Mouse (Mus musculus) thymus, postnatal 4 days (tissue): ENCODE measurements around the gene Kng1.
"Not testable (repeated sequence)": the region's sequence is repeated elsewhere in the genome, so short reads cannot be mapped to it uniquely, and the experiment has no call there.

Experiments
- DNase-seq: peaks from one replicate; pipeline ENCODE4 v3.0.0; 2021

Gene Kng1

GRCm38 (mm10) chr16:23095581-23095980 lies 37.9 kb downstream of the Kng1 start:
- not testable (repeated sequence) for DNase-seq

- not testable (repeated sequence) for DNase-seq
Measured at GRCm38 (mm10) chr16:23096886-23097285, 39.2 kb downstream of the Kng1 start.

GRCm38 (mm10) chr16:23097290-23098104 lies 39.8 kb downstream of the Kng1 start:
- DNase-seq = not testable (repeated sequence)

- not testable (repeated sequence) for DNase-seq
Measured at GRCm38 (mm10) chr16:23098105-23098452, 40.4 kb downstream of the Kng1 start.

- DNase-seq = no peak
Measured at GRCm38 (mm10) chr16:23099632-23100031, 42.0 kb downstream of the Kng1 start.

- peak; percentile 63 for DNase-seq
Measured at GRCm38 (mm10) chr16:23100099-23100575, 42.5 kb downstream of the Kng1 start.

GRCm38 (mm10) chr16:23100613-23101012 lies 42.9 kb downstream of the Kng1 start:
- DNase-seq = peak; percentile 29

GRCm38 (mm10) chr16:23102340-23103037 lies 44.8 kb downstream of the Kng1 start:
- peak; percentile 73 for DNase-seq

- DNase-seq = no peak
Measured at GRCm38 (mm10) chr16:23103038-23103745, 45.5 kb downstream of the Kng1 start.

- DNase-seq = no peak
Measured at GRCm38 (mm10) chr16:23103841-23104240, 46.2 kb downstream of the Kng1 start.

GRCm38 (mm10) chr16:23106121-23106520 lies 48.5 kb downstream of the Kng1 start:
- DNase-seq = no peak

- peak; percentile 96 for DNase-seq
Measured at GRCm38 (mm10) chr16:23107231-23107942, 49.7 kb downstream of the Kng1 start, which contains the start of gene Eif4a2. Gene Eif4a2 (plus strand): TSS chr16:23107444.

GRCm38 (mm10) chr16:23107946-23108759 lies 50.5 kb downstream of the Kng1 start:
- peak; percentile 90 for DNase-seq

- DNase-seq = no peak
Measured at GRCm38 (mm10) chr16:23108943-23109342, 51.3 kb downstream of the Kng1 start.

- no peak for DNase-seq
Measured at GRCm38 (mm10) chr16:23109350-23110280, 52.0 kb downstream of the Kng1 start.

- DNase-seq = no peak
Measured at GRCm38 (mm10) chr16:23112348-23112747, 54.7 kb downstream of the Kng1 start.

GRCm38 (mm10) chr16:23112861-23113435 lies 55.3 kb downstream of the Kng1 start:
- DNase-seq = no peak

GRCm38 (mm10) chr16:23113903-23114302 lies 56.2 kb downstream of the Kng1 start:
- no peak for DNase-seq

GRCm38 (mm10) chr16:23114339-23115171 lies 56.9 kb downstream of the Kng1 start:
- no peak for DNase-seq
